Mouse (Mus musculus) retina, postnatal 1 day (tissue): ENCODE measurements around the gene Lims1.
A peak's percentile ranks its signal among the peaks of the same experiment; 100 is the strongest.

Source experiments
- DNase-seq: peaks from one replicate; pipeline ENCODE4 v3.0.0-alpha.2; 2012

The Lims1 gene

GRCm38 (mm10) chr10:58351670-58352069 lies 28.4 kb downstream of the Lims1 start:
- no peak for DNase-seq

GRCm38 (mm10) chr10:58352364-58352763 lies 29.1 kb downstream of the Lims1 start:
- DNase-seq: no peak

GRCm38 (mm10) chr10:58354561-58354960 lies 31.3 kb downstream of the Lims1 start:
- DNase-seq: no peak

- no peak for DNase-seq
Measured at GRCm38 (mm10) chr10:58356460-58356859, 33.2 kb downstream of the Lims1 start.

GRCm38 (mm10) chr10:58359123-58359522 lies 35.9 kb downstream of the Lims1 start:
- peak; percentile 57 for DNase-seq

GRCm38 (mm10) chr10:58359952-58360351 lies 36.7 kb downstream of the Lims1 start:
- no peak for DNase-seq

GRCm38 (mm10) chr10:58362745-58363144 lies 39.5 kb downstream of the Lims1 start:
- no peak for DNase-seq

GRCm38 (mm10) chr10:58364770-58365515 lies 41.7 kb downstream of the Lims1 start:
- DNase-seq: no peak

GRCm38 (mm10) chr10:58368791-58369706 lies 45.8 kb downstream of the Lims1 start:
- no peak for DNase-seq

GRCm38 (mm10) chr10:58369707-58370093 lies 46.4 kb downstream of the Lims1 start:
- DNase-seq: no peak

- DNase-seq: no peak
Measured at GRCm38 (mm10) chr10:58370143-58370542, 46.9 kb downstream of the Lims1 start.

- no peak for DNase-seq
Measured at GRCm38 (mm10) chr10:58370559-58370958, 47.3 kb downstream of the Lims1 start.

- no peak for DNase-seq
Measured at GRCm38 (mm10) chr10:58371279-58371842, 48.1 kb downstream of the Lims1 start.

- no peak for DNase-seq
Measured at GRCm38 (mm10) chr10:58372430-58373030, 49.3 kb downstream of the Lims1 start.

- no peak for DNase-seq
Measured at GRCm38 (mm10) chr10:58373829-58374228, 50.6 kb downstream of the Lims1 start.

GRCm38 (mm10) chr10:58377592-58378197 lies 54.4 kb downstream of the Lims1 start:
- peak; percentile 66 for DNase-seq

GRCm38 (mm10) chr10:58378380-58378779 lies 55.1 kb downstream of the Lims1 start:
- DNase-seq: no peak

- no peak for DNase-seq
Measured at GRCm38 (mm10) chr10:58379699-58380098, 56.4 kb downstream of the Lims1 start.

GRCm38 (mm10) chr10:58381904-58382303 lies 58.6 kb downstream of the Lims1 start:
- DNase-seq: no peak

- DNase-seq: peak; percentile 76
Measured at GRCm38 (mm10) chr10:58382621-58383101, 59.4 kb downstream of the Lims1 start.

GRCm38 (mm10) chr10:58383282-58383681 lies 60.0 kb downstream of the Lims1 start:
- peak; percentile 51 for DNase-seq

GRCm38 (mm10) chr10:58383761-58384160 lies 60.5 kb downstream of the Lims1 start:
- no peak for DNase-seq

GRCm38 (mm10) chr10:58385629-58386028 lies 62.4 kb downstream of the Lims1 start:
- no peak for DNase-seq
